Mouse (Mus musculus) intestine, postnatal 0 days (tissue): ENCODE results near the gene Prkd2. TPM values are rescaled to one million over a fixed set of nuclear protein-coding genes. Genes with fewer than 3 reads are reported as not detected.

Experiments used
- ATAC-seq: fragments of 200-750 bp; cut with Nextera tagmentation; 2 replicates; pipeline ENCODE4 v1.8.0; 2017; ENCODE audit warnings: mild to moderate bottlenecking, moderate TSS enrichment, moderate library complexity
- H3K27ac ChIP-seq: fragments of 300-500 bp; sonication (generic); 2 replicates; pipeline ENCODE4 v1.5.1; 2014; ENCODE audit warnings: mild to moderate bottlenecking, low read depth, low read length, moderate library complexity
- H3K27me3 ChIP-seq: fragments of 300-500 bp; sonication (generic); replicated peaks from 2 replicates; pipeline ENCODE4 v1.6.1; 2014; ENCODE audit warnings: low read length, mixed read lengths; ENCODE audit not compliant: control insufficient read depth, insufficient read depth
- H3K36me3 ChIP-seq: fragments of 300-500 bp; sonication (generic); 2 replicates; pipeline ENCODE4 v1.6.1; 2014; ENCODE audit warnings: mild to moderate bottlenecking, moderate library complexity; ENCODE audit not compliant: control insufficient read depth, insufficient read depth
- H3K4me1 ChIP-seq: fragments of 300-500 bp; sonication (generic); replicated peaks from 2 replicates; pipeline ENCODE4 v1.6.1; 2014; ENCODE audit warnings: antibody characterized with exemption, low read length, mixed read lengths; ENCODE audit not compliant: control insufficient read depth, insufficient read depth
- H3K4me2 ChIP-seq: fragments of 300-500 bp; sonication (generic); replicated peaks from 2 replicates; pipeline ENCODE4 v1.6.1; 2014; ENCODE audit warnings: low read depth, mild to moderate bottlenecking, moderate library complexity
- H3K4me3 ChIP-seq: fragments of 300-500 bp; sonication (generic); 2 replicates; pipeline ENCODE4 v1.5.1; 2014; ENCODE audit warnings: low read depth, low read length
- H3K9ac ChIP-seq: fragments of 300-500 bp; sonication (generic); 2 replicates; pipeline ENCODE4 v1.6.1; 2014; ENCODE audit warnings: mild to moderate bottlenecking, low read depth, low read length
- H3K9me3 ChIP-seq: fragments of 300-500 bp; sonication (generic); 2 replicates; pipeline ENCODE4 v1.6.1; 2016; ENCODE audit warnings: mixed run types; ENCODE audit not compliant: control insufficient read depth
- CTCF ChIP-seq: sonication (generic); IDR thresholded peaks from 2 replicates; pipeline ENCODE4 v1.5.1; 2016; ENCODE audit warnings: low read depth, mild to moderate bottlenecking, control low read depth, antibody characterized with exemption, moderate library complexity
- WGBS: fragments of 180-500 bp; shearing (Covaris S2); extraction: QIAGEN DNeasy Blood & Tissue Kit; methylation state at CpG from one replicate; pipeline ENCODE4 v1.1.7; 2014; 5-methylcytosine and 5-hydroxymethylcytosine counted together
- polyA plus RNA-seq: library from polyadenylated mRNA; unstranded; fragments of >200 nt; fragmentation: Nextera tagmentation; extraction: Ambion mirVana; gene quantifications from 2 replicates; pipeline ENCODE4 v1.2.1, GENCODE M21; 2015

Gene Prkd2
- polyA plus RNA-seq, 1 experiment from 2014 or later = 9.2 TPM

DNA sequence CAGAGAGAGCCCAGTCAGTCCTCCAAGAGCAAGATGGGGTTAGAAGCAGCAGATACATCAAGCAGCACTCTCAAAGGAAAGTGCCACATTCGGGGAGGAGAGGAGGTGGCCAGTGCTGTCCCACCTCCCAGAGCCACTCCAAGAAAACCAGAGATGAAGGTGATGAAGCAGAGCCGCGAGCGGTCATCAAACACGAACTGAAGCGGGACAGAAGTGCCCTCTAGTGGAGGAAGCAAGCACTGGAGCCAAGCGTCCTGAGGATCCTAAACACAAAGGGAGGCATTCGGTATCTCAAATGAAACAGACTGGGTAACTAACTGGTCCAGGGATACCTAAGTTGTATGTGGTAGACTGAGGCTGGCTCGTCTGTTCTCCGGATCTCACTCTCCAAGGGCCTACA is 33.0 kb upstream of the Prkd2 start:
- ATAC-seq = no peak
- 37% methylated on average over 10 of the region's 10 CpGs for WGBS

GRCm38 (mm10) chr7:16810399-16810919 is 32.2 kb upstream of the Prkd2 start:
- H3K9ac ChIP-seq = no peak overlapping the region
- no peaks in the 10 kb centered on the region; the same call in 1 of the 2 replicates for H3K27me3 ChIP-seq
- no peak for TF ChIP-seq CTCF
- H3K4me1 ChIP-seq = no peaks in the 10 kb centered on the region; the same call in 1 of the 2 replicates
- no peaks in the 10 kb centered on the region for H3K9me3 ChIP-seq
- H3K4me2 ChIP-seq = 0 out of 2 replicates have a peak overlapping the region, but pooled peaks have one; percentile 56
- no peak overlapping the region for H3K4me3 ChIP-seq
- no peak for ATAC-seq
- 81% methylated on average over 28 of the region's 28 CpGs for WGBS
- no peak overlapping the region for H3K27ac ChIP-seq
- H3K36me3 ChIP-seq = peaks cover 13% of the 10 kb centered on the region; the same call in 1 of the 2 replicates

More for the DNA sequence above, 33.0 kb upstream of the Prkd2 start:
- Histone ChIP-seq H3K9ac (no peak overlapping the region), H3K27ac (no peak overlapping the region), H3K4me1 (no peaks in the 10 kb centered on the region; the same call in 1 of the 2 replicates), H3K36me3 (peaks cover 13% of the 10 kb centered on the region; the same call in 1 of the 2 replicates), H3K27me3 (no peaks in the 10 kb centered on the region; the same call in 1 of the 2 replicates), H3K4me2 (no peak overlapping the region), H3K9me3 (no peaks in the 10 kb centered on the region), H3K4me3 (no peak overlapping the region)
- peak; percentile 92 for TF ChIP-seq CTCF

DNA sequence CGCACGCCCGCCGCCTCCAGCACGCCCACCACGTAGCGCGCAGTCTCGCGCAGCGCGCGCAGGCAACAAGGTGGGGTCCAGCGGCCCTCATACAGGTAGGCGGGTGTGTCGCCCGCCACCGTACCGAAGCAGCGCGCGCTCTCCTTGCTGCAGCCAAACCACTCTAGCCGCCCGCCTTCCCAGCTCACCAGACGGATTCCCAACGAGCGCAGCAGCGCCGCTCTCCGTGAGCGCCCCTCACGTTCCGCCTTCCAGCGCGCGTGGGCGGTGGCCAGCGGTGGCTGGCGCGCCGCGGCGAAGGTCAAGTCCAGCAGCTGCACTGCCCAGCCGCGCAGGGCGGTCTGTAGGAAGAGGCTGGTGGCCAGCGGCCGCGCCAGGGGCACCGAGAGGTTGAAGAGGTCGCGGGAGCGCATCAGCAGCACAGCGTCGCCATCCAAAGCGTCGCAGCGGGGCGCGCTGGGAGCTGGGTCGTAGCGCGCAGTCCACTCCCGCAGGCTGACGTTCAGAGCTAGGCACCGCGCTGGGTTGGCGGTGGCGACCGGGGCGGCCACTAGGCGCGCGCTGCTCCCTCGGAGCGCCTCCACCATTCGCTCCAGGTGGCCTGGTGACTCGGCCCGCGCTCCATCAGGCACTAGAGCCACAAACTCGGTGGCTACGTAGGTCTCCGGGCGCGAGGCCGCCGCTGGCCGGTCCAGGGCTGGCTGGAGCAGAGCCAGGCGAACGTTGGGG is 31.6 kb upstream of the Prkd2 start:
- 41% methylated on average over 88 of the region's 90 CpGs for WGBS
- Histone ChIP-seq H3K4me1 (no peaks in the 10 kb centered on the region; the same call in 1 of the 2 replicates), H3K4me3 (peak overlapping the region; percentile 11; the same call in 1 of the 2 replicates), H3K27me3 (no peaks in the 10 kb centered on the region; the same call in 1 of the 2 replicates), H3K9me3 (no peaks in the 10 kb centered on the region), H3K36me3 (peaks cover 13% of the 10 kb centered on the region; the same call in 1 of the 2 replicates), H3K9ac (no peak overlapping the region; the same call in 1 of the 2 replicates), H3K27ac (no peak overlapping the region), H3K4me2 (peak overlapping the region; percentile 56)
- no peak; the same call in 1 of the 2 replicates for ATAC-seq
- TF ChIP-seq CTCF = peak; percentile 41

GRCm38 (mm10) chr7:16811649-16812070 is 31.0 kb upstream of the Prkd2 start:
- ATAC-seq = no peak
- H3K4me3 ChIP-seq = 0 out of 2 replicates have a peak overlapping the region, but pooled peaks have one; percentile 11

GRCm38 (mm10) chr7:16812505-16812904 is 30.2 kb upstream of the Prkd2 start:
- Histone ChIP-seq H3K4me1 (peaks cover 5% of the 10 kb centered on the region), H3K27ac (no peak overlapping the region), H3K36me3 (peaks cover 13% of the 10 kb centered on the region; the same call in 1 of the 2 replicates), H3K27me3 (no peaks in the 10 kb centered on the region; the same call in 1 of the 2 replicates), H3K9me3 (no peaks in the 10 kb centered on the region), H3K9ac (no peak overlapping the region), H3K4me3 (no peak overlapping the region), H3K4me2 (no peak overlapping the region)
- TF ChIP-seq CTCF = peak; percentile 60
- WGBS = 88% methylated on average over 2 of the region's 2 CpGs
- ATAC-seq = no peak

More at GRCm38 (mm10) chr7:16811649-16812070, 31.0 kb upstream of the Prkd2 start:
- Histone ChIP-seq H3K36me3 (peaks cover 13% of the 10 kb centered on the region; the same call in 1 of the 2 replicates), H3K9me3 (no peaks in the 10 kb centered on the region), H3K9ac (no peak overlapping the region), H3K27me3 (no peaks in the 10 kb centered on the region; the same call in 1 of the 2 replicates), H3K4me1 (no peaks in the 10 kb centered on the region; the same call in 1 of the 2 replicates), H3K4me2 (peak overlapping the region; percentile 56), H3K27ac (no peak overlapping the region)
- 59% methylated on average over 17 of the region's 17 CpGs for WGBS
- TF ChIP-seq CTCF = no peak

- H3K9me3 ChIP-seq = no peaks in the 10 kb centered on the region
- peak within 1 kb of the TSS; percentile 99 for H3K4me3 ChIP-seq
- H3K36me3 ChIP-seq = peaks cover 11% of the 10 kb centered on the region; the same call in 1 of the 2 replicates
- WGBS = 10% methylated on average over 1 of the region's 1 CpGs
- peak within 1 kb of the TSS; percentile 95 for H3K4me2 ChIP-seq
- peaks cover 22% of the 10 kb centered on the region for H3K4me1 ChIP-seq
- H3K27ac ChIP-seq = peak within 1 kb of the TSS; percentile 90
- H3K9ac ChIP-seq = peak within 1 kb of the TSS; percentile 97
- no peak for TF ChIP-seq CTCF
- no peaks in the 10 kb centered on the region; the same call in 1 of the 2 replicates for H3K27me3 ChIP-seq
- ATAC-seq = no peak
These were observed 27.3 kb upstream of the Prkd2 start, which contains the start of gene Strn4 for GRCm38 (mm10) chr7:16815351-16815941. Gene Strn4 (plus strand): TSS chr7:16815889.
